Mouse (Mus musculus) cerebellum, postnatal 25 days (tissue): Measurements from ENCODE around the gene Man2a1.
"Not testable (repeated sequence)": the region's sequence is repeated elsewhere in the genome, so short reads cannot be mapped to it uniquely, and the experiment has no call there.

ENCODE experiments used
- DNase-seq, 2 experiments: peaks; one replicate each; pipeline ENCODE4 v3.0.0; 2021; ENCODE audit warnings: mixed read lengths in 2 of 2

Gene Man2a1

DNA sequence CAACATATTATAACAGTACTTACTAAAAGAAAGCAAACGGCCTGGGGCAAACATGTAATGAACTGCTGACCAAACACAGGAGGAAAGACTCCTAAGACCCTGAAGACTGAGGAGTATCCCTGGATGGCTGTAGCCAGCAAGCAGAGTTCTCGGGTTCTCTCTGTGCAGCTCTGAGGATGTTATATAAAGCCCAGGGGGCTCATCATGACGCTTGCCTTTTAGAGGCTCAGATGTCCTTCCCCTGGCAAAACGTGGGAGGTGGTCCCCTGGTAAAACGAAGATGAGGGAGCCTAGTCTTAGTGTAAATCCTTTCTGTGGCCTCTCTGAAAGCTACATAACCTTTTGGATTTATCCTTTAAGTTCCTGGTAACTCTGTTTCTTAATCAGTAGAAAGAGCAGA lies 119.2 kb downstream of the Man2a1 start:
- no peak for DNase-seq

DNA sequence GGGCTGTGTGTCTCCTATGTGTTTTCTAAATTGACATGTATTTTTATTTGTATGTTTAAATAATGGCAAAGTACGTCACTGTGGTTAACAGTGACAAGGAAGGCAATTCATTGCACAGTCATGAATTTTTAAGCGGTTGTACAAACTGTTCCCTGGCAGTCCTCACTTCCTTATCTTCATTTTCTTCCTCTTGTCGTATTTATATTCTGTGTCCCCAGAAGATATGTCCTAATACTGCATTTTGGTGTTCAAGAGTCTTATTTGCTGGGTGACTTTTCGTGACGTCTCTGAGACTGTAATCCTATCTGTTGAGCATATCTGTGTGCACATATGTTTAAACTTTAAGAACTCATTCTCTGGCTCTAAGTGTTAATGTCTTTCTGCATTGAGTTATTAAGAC lies 120.6 kb downstream of the Man2a1 start:
- no peak for DNase-seq

DNA sequence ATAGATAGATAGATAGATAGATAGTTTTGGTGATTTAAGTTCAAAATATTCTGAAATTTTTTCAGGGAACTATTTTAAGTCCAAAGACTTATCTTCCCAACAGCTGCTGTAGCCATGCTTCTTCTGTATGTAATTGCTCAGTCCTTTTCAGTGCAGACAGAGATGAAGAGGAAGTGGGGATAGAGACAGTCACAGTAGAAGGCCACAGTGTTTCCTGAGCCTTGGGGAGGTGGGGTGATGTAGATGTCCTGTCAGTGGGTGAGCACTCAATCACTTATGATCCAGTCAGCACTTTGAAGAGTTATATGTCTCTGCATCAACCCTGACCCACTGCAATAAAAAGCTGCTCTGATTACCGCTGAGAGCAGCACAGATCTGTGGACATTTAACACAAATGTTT lies 122.6 kb downstream of the Man2a1 start:
- DNase-seq = no peak

DNA sequence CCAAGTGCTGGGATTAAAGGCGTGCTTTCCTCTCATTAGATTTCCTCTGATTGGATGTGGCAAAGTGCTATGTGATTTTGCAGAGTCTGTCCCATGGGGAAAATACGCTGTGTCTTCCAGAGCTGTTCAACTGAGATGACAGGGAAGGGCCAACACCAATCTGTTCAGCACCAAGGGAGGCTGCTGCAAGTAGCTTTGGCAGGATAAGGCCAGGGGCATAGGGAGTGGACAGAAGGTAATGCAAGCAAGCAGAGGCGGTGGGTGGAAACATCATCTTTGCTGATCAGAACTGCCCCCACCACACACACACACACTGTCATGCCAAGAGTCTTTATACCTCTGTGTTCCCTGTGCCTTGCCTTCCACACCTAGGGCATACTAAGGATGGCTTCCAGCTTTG lies 124.7 kb downstream of the Man2a1 start:
- no peak for DNase-seq

DNA sequence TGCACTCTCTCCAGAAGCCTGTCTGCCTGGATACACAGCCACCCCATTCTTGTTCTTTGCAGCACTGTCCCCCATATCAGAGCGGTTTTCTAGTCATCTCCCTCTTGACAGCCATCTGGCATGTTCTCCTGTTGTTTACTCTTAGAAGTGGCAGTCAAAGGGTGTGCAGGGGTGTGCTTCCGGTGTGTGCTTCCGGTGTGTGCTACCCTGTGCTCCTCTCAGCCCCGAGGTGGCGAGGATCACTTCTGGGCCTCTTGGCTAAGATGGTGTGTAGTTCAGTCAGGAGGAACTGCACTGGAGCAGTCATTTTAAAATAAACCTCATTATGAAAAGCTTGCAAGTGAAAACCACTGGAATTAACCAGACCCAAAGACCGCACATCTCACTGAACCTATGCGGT lies 125.5 kb downstream of the Man2a1 start:
- DNase-seq = no peak

DNA sequence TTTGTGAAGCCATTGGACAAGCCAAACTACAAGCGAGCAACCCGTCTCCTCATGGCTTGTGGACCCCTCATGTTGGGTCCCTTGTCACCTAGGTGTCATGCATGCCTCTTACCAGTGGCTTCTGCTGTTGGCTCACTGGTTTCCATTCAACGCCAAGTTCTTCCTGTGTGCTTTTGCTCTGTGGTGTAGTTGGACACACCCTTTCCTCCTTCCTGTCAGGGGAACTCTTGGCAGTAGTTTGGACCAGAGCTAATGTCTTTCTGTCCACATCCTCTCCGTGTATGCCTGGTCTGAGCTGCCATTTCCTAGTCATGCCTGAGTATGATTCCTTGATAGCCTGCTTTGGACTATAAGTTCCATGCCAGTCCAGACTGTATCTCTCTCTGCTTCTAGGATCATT lies 135.0 kb downstream of the Man2a1 start:
- DNase-seq = no peak

DNA sequence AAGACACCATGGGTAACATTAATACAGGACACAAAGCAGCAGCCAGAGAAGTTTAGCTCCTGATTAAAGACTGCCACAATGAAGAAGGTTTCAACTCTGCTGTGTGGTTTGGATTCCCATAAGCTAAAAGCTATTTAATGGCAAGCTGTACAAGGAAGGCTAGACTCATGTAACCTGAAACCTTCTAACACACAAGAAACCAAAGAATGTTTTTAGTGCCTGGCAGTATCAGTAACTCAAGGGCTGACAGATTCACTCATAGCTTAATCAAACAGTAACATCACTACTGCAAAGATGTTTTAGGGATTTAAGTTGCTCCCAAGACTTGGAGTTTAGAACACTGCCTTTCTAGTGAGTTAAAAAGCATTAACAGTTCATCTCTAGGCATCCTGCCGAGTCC lies 137.4 kb downstream of the Man2a1 start:
- DNase-seq = no peak

DNA sequence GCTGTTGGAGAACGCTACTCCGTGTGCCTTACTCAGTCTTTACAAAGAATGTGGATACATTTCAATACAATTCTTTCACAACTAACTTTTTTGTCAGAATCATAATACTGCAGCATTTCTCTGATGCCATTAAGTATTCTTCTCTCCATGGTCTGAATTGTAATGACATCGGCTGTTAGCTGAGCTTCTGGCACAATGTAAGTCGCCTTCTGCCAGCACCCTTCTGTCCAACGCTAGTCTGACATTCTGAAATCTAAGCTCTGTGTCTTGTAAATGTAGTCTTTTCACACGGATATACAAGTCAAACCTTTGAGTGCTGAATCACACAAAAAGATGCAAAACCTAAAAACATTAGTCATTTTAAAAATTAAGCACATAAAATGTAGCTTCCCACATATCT lies 138.6 kb downstream of the Man2a1 start:
- peak; percentile 47 to 65 for DNase-seq

DNA sequence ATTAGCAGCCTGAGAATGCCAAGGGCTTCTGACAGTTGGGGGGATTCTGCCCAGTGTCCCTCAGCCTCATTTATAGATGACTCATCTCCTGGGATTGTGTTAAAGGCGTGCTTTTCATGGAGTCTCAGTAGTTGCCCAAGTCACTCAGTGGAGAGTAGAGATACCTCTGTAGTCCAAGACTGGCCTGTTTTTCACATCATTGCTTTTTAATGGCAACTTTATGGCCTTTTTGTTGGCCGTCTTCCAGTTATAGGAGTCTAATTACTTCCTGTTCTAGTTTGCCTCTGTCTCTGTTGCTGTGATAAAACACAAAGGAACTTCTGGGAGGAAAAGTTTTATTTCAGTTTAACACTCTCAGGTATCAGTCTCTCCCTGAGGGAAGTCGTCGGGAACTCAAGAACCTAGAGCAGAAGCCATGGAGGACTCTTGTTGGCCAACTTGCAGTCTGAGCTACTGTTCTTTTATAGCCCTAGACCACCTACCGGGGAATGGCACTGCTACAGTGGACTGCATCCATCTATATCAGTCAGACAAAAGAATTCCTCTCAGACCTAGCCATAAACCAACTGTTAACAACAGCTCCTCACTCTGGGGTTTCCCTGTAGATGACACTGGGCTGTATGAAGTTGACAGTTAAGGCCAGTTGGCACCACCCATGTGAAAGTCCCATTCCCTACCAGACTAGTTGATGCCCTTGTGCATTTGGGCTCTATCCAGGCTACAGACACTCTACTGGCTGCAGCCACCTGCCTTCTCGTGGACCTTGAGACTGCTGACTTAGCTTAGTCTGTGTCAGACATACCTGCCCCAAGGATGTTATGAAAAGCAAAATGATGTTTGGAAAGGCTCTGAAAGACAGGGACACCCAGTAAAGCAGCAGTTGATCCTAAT lies 142.4 kb downstream of the Man2a1 start:
- DNase-seq = no peak

DNA sequence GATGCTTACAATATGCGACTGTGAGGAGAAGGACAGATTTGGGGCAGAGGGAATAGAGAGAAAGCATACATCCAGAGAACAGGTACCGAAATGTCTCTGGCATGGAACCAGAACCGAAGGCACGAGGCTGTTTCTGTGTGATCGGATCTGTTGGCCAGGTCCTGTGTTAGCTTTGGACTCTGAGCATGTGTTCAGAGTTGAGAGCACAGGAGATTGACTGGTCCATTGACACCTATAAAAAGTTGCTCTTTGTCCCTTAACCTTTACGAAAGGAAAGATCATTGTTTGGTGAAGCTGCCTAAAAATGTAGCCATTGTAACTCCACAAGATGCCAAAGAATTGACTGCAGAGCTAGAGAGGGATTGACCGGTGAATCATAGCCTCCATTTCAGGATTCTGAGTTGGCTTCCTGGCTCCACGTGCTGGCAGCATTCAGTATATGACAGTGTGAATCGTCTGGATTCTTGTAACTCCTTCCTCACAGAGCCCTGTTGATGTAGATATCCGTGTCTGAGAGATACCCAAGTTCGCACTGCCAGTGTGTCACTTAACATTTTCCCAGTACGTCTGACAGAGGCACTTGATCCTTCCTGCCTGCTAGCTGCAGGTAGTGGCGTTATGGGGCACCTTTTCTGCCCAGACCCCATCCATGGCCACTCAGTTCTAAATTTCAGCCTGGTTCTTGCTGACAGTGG lies 143.2 kb downstream of the Man2a1 start:
- no peak for DNase-seq

DNA sequence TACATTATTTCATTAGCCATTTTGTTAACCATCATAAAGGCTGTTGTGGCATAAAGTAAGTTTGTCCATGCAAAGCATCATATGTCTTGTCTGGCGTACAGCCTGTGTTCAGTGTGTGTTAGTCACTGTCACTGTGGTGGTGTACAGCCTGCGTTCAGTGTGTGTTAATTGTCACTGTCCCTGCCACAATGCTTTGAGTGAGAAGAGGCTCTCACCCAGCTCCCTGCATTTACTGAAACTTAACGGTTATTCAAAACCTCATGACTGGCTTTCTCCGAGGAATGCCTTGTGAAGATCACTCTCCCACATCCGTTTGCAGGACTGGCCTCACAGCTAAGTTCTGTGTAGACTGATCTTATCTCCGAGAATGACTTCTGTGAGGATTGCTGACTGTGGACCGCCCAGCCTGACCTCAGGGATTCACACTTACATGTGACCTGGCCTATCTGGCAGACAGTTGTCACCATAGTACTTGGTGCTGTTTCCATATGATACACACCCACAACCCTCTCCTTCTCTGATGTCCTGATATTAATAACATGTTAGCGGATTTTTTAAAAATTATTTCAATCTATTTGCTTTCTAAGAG lies 146.2 kb downstream of the Man2a1 start:
- no peak for DNase-seq

DNA sequence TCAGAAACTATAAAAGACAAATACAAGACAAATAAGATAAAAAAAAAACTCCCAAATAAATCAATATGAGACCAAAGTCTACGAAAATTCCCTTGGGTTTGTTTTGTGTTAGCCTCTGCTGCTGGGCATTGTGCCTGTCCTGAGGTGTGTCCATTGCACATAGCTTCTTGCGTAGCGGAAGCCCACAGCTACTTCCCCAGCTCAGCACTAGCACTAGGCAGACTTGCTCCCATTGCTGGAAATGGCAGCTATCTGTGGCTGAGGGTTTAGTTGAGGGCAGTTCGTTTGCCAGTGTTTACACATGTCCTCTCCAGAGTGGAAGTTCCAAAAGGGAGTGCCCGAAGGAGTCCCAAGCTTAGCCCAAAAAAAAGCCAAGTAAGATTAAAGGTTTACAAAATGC lies 146.9 kb downstream of the Man2a1 start:
- DNase-seq = no peak

DNA sequence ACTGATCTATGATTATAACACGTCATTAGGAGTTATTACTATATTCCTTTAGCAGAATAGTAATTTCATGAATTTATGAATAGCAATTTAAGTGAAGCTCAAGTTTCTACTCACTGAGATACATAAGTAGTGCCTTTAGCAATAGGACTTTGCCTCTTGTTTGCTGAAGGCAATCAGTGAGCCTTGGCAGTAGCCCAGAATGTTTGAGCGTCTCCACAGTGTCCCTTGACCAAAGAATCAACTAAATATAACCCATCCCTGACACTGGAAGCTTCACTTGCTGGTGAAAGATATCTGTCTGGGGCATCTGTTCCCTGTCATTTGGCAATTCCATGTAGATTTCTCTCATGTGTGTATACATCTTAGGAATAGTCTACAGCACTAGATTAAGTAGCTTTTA lies 147.6 kb downstream of the Man2a1 start:
- peak in 1 of 2 experiments; percentile 55 for DNase-seq

DNA sequence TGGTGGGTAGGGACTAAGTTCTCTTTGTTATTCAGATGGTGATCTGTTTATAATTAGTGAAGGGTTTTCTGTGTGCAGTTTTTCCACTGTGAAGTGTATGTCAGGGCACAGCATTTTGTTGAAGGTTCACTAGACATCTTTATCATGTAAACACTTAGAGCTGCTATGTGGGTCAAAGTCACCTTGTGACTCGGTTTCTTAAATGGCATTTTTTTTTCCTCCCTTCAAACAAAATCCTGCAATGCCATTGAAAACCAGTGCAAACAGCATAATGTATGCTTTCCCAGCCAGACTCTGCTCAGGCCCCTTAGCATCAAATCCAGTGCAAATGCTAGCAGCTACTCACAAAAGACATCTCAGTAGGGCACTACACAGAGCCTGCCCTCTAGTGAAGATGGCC lies 148.6 kb downstream of the Man2a1 start:
- DNase-seq = no peak

DNA sequence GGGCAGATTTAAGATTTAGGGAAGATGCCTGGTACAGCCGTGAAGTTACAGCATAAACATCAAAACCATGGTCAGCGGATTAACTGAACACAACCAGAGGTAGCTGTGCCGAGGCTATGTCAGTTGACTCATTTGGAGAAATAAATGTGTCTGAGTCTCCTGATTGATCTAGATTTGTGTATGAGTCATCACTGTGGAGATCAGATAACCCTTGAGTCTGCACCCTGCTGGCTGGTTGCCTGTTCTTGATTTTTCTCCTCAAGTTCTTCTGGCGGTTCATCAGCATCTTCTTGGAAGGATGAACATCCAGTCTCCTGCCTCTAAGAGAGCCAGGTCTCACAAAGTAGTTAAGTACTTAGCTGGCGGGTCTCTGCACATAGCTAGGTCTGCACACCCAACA lies 150.7 kb downstream of the Man2a1 start:
- no peak for DNase-seq

DNA sequence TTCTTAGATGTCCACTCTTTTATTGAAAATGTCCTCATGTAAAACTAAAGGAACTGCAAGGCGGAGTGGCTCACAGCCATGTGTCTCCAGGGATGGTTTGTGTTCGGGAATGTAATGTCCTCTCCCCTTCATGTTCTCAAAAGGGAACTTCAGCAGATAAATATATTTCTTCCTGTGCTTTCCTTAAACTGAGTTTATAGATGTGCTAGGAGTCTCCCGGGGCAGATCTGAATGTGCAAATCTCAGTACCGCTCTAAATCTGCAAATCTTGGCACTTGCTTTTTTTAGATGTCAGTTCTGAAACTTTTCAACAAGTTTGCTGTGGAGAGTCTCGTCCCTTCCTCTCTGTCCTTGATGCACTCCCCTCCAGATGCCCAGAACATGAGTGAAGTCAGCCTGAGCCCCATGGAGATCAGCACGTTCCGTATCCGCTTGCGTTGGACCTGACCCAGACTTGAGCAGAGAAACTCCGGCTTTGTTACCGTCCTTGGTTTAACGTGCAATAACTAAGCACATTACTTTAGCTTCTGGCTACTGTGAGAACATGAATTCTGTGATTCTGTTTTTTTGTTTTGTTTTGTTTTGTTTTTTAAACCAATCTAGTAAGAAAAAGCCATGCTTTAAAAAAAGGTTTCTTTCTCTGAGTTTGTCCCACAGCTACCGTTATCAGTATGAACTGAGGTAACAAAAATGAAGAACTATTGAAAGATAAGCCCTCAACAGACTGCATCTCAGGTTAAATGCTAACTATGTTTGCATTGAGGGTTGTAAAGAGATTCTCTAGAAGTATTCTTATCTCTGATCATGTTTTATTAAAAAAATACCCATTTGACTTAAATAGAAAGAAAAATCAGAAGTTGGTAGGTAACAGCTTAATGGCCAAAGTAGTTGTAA lies 151.8 kb downstream of the Man2a1 start:
- no peak for DNase-seq

DNA sequence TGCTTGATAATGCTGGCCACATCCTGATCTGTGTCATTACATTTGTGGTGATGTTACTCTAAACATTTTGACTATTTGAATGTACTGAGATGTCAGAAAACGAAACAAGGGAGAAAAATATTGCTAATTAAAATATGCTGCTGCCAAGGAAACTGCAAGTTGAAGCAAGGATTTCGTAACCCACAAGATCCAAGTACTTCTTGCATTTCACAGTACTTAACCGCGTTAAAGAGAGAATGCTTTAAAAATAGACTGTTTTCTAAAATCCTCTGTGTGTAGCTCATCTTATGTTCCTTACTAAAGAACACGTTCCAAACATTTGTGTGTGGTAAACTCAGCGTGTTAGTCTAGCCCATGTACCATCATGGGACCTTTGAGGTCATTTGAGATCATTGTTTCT lies 153.0 kb downstream of the Man2a1 start:
- DNase-seq = no peak

DNA sequence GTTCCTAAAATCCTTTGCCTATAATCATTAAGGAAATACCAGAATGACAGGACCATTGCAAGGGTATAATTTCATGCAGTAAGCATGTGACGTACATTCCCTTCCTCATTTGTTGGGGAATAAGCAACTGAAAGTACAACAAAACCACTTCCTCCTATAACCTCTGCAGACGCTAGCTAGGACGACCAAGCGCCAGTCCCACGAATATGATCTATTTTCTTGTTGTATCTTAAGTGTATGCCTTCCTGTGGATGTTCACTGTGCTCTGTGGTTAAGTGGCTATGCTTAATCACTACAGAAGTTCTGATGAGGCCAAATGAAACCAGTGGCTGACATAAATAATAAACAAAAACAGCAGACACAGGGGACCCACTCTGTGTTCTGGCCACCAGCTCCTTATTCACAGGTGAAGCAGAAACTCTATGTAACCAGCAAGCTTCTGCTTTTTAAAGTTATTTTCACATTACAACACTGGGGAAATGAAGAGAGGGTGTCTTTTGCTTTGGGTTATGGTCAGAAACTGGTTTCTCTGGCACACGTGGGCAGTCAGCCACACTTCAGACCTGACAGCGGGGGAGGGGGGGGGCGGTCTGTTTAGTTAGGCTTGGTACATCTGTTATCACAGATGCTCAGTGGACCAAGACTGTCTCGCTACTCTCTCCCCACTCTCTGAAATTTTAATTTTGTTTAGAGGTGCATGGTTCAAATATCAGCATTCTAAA lies 153.8 kb downstream of the Man2a1 start:
- peak; percentile 17 to 57 for DNase-seq

DNA sequence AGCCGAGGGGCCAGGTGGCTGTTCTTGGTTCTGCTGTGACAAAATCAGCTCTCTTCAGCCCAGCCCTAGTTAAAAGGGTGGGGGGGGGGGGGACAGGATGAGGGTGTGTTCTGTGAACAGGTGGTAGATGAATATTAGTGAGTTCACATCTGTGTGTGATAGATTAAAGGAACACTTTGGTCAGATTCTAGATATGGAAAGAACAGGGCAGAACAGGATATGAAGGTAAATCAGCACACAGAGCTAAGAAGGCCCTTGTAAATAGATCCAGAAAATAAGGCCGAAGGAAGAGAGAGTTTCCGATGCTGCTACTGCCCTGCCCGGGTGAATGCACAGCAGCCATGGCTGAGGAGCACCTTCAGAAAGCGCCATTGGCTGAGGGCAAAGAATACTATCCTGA lies 154.7 kb downstream of the Man2a1 start:
- no peak for DNase-seq

DNA sequence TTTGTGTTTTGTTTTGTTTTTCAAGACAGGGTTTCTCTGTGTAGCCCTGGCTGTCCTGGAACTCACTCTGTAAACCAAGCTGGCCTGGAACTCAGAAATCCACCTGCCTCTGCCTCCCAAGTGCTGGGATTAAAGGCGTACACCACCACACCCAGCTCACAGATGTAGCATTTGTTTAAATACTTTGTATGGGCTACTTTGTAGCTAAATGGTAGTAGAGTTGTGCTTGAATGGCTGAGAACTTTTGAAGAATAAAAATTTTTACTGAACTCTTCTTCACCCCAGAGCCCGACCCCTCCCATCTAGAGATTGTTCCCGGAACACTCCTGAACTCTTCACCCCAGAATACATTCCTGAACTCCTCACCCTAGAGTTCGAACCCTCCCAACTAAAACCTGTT lies 162.1 kb downstream of the Man2a1 start:
- DNase-seq = not testable (repeated sequence)

DNA sequence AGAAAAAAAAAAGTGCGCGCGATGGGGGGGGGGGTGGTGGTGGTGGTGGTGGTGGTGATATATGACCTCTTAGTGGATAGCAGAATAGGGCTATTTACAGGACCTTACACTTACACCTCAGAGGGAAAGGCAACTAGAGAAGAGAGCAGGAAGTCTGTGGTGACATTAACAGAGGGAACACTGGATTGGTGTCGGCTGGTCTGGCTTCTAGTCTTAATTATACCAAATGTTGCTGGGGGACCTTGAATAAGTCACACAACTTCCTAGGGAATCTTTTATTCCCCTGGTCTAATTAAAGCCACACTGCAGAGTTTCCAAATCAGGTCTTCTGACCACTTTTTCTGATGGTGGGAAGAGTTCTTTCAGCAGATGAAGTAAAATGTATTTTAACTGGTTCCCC lies 163.0 kb downstream of the Man2a1 start:
- DNase-seq = no peak
